Comparison of ENCODE assay signal across 14 mouse cellular contexts in the genomic region with DNA sequence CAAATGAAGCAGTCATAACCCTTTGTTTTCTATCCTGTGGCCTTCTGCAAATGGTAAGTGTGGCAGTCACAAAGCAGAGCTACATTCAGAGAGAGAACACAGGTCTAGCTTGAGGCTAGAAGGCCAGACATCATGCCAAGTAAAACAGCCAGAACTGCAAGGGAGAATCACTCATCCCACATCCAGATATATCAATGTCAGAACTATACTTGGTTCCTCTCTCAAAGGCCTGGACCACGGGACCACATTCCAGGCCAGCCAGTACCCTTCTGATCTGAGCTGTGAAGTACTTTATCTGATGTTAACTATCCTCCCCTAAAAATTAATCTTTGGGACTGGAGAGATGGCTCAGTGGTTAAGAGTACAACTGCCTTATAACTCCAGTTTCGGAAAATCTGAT. TPM values are rescaled to one million over a fixed set of nuclear protein-coding genes. Genes with fewer than 3 reads are reported as not detected.
DNase-seq lines count a peak whose midpoint lies in the region; ATAC-seq and TF ChIP-seq lines count a peak whose summit lies in the region.
"Had no signal": no experiment of that assay in that cellular context is flagged by ENCODE, and none has a peak within 500 bp of the region (broad histone marks: within the 10 kb centered on the region; RNA-seq: fewer than 3 reads in every experiment).

No protein-coding gene starts in this region.

- no peak overlapping the region for H3K9ac ChIP-seq in forebrain, embryonic 11.5 days (ENCODE audit: low read length)
- H3K9ac ChIP-seq in heart, embryonic 15.5 days = no peak overlapping the region
- H3K9ac ChIP-seq in heart, embryonic 11.5 days (ENCODE audit: low read depth, low read length) = no peak overlapping the region
- no peak overlapping the region for H3K9ac ChIP-seq in midbrain, embryonic 11.5 days (ENCODE audit: low read length)
- H3K9ac ChIP-seq in midbrain, postnatal 0 days (replicated peaks; ENCODE audit: low read length, poor library complexity, severe bottlenecking) = no peak overlapping the region
- no peak overlapping the region for H3K9ac ChIP-seq in midbrain, embryonic 15.5 days
- H3K9ac ChIP-seq: liver, embryonic 13.5 days had no signal

- peaks cover 22% of the 10 kb centered on the region for H3K4me1 ChIP-seq in forebrain, embryonic 10.5 days
- peaks cover 5% of the 10 kb centered on the region for H3K4me1 ChIP-seq in forebrain, embryonic 11.5 days (replicated peaks; ENCODE audit: control insufficient read depth, insufficient read depth, low read length)
- H3K4me1 ChIP-seq in heart, embryonic 15.5 days (replicated peaks) = peaks cover 34% of the 10 kb centered on the region
- peaks cover 3% of the 10 kb centered on the region; the same call in 1 of the 2 replicates for H3K4me1 ChIP-seq in heart, embryonic 11.5 days (ENCODE audit: control insufficient read depth, insufficient read depth, low read length)
- peaks cover 14% of the 10 kb centered on the region for H3K4me1 ChIP-seq in midbrain, embryonic 11.5 days (ENCODE audit: control insufficient read depth, insufficient read depth, low read length)
- H3K4me1 ChIP-seq in midbrain, postnatal 0 days (ENCODE audit: insufficient read depth, low read length) = peaks cover 4% of the 10 kb centered on the region; the same call in 1 of the 2 replicates
- peaks cover 21% of the 10 kb centered on the region for H3K4me1 ChIP-seq in midbrain, embryonic 15.5 days
- H3K4me1 ChIP-seq: liver, embryonic 13.5 days had no signal

- H3K27ac ChIP-seq in forebrain, embryonic 10.5 days = peak overlapping the region; percentile 86
- no peak overlapping the region for H3K27ac ChIP-seq in forebrain, embryonic 11.5 days (ENCODE audit: low read depth, low read length)
- H3K27ac ChIP-seq in heart, embryonic 15.5 days = peak overlapping the region; percentile 74
- no peak overlapping the region for H3K27ac ChIP-seq in heart, embryonic 11.5 days (ENCODE audit: low read depth, low read length)
- no peak overlapping the region for H3K27ac ChIP-seq in midbrain, embryonic 11.5 days (ENCODE audit: low read depth, low read length)
- H3K27ac ChIP-seq in midbrain, postnatal 0 days (ENCODE audit: low read depth, low read length) = no peak overlapping the region
- peak overlapping the region; percentile 78 for H3K27ac ChIP-seq in midbrain, embryonic 15.5 days
- H3K27ac ChIP-seq: liver, embryonic 13.5 days had no signal

- no peak for ATAC-seq in forebrain, embryonic 11.5 days (replicated peaks; ENCODE audit: low FRiP score)
- ATAC-seq in heart, embryonic 15.5 days (replicated peaks; ENCODE audit: insufficient number of reproducible peaks, insufficient read depth, low FRiP score, low read depth) = no peak
- ATAC-seq in heart, embryonic 11.5 days (replicated peaks; ENCODE audit: insufficient number of reproducible peaks, low FRiP score, low TSS enrichment) = no peak
- no peak for ATAC-seq in midbrain, embryonic 11.5 days (ENCODE audit: low FRiP score)
- ATAC-seq in midbrain, postnatal 0 days (ENCODE audit: low FRiP score) = no peak
- ATAC-seq in midbrain, embryonic 15.5 days (replicated peaks) = no peak
- ATAC-seq: inflammation-experienced regulatory T-cells, adult 6 months had no signal

- 81% methylated on average over 2 of the region's 2 CpGs for WGBS in forebrain, embryonic 10.5 days
- WGBS in forebrain, embryonic 11.5 days = 80% methylated on average over 2 of the region's 2 CpGs
- 67% methylated on average over 2 of the region's 2 CpGs for WGBS in heart, embryonic 15.5 days
- 72% methylated on average over 2 of the region's 2 CpGs for WGBS in heart, embryonic 11.5 days (ENCODE audit: insufficient replicate concordance)
- 74% methylated on average over 2 of the region's 2 CpGs for WGBS in midbrain, embryonic 11.5 days
- 71% methylated on average over 2 of the region's 2 CpGs for WGBS in midbrain, postnatal 0 days
- 79% methylated on average over 2 of the region's 2 CpGs for WGBS in midbrain, embryonic 15.5 days

- H3K9me3 ChIP-seq in forebrain, embryonic 10.5 days = no peaks in the 10 kb centered on the region
- H3K9me3 ChIP-seq in forebrain, embryonic 11.5 days (ENCODE audit: control insufficient read depth, low read length) = no peaks in the 10 kb centered on the region
- H3K9me3 ChIP-seq in heart, embryonic 15.5 days (replicated peaks) = no peaks in the 10 kb centered on the region
- no peaks in the 10 kb centered on the region for H3K9me3 ChIP-seq in heart, embryonic 11.5 days (replicated peaks; ENCODE audit: control insufficient read depth, low read length)
- no peaks in the 10 kb centered on the region for H3K9me3 ChIP-seq in midbrain, embryonic 11.5 days (ENCODE audit: control insufficient read depth, low read length)
- no peaks in the 10 kb centered on the region for H3K9me3 ChIP-seq in midbrain, postnatal 0 days (ENCODE audit: low read length)
- H3K9me3 ChIP-seq in midbrain, embryonic 15.5 days = no peaks in the 10 kb centered on the region
- H3K9me3 ChIP-seq: liver, embryonic 13.5 days had no signal

- H3K36me3 ChIP-seq in forebrain, embryonic 10.5 days (replicated peaks) = peaks cover 54% of the 10 kb centered on the region
- H3K36me3 ChIP-seq in forebrain, embryonic 11.5 days (ENCODE audit: control insufficient read depth, insufficient read depth, low read length) = peaks cover 6% of the 10 kb centered on the region
- H3K36me3 ChIP-seq in heart, embryonic 15.5 days = peaks cover 43% of the 10 kb centered on the region
- peaks cover 16% of the 10 kb centered on the region for H3K36me3 ChIP-seq in heart, embryonic 11.5 days (ENCODE audit: control insufficient read depth, insufficient read depth, low read length)
- H3K36me3 ChIP-seq in midbrain, embryonic 11.5 days (ENCODE audit: control insufficient read depth, insufficient read depth, low read length) = peaks cover 21% of the 10 kb centered on the region
- peaks cover 31% of the 10 kb centered on the region for H3K36me3 ChIP-seq in midbrain, postnatal 0 days (ENCODE audit: insufficient read depth, low read length)
- H3K36me3 ChIP-seq in midbrain, embryonic 15.5 days (replicated peaks) = peaks cover 16% of the 10 kb centered on the region

- H3K27me3 ChIP-seq in forebrain, embryonic 10.5 days (ENCODE audit: poor library complexity, severe bottlenecking) = no peaks in the 10 kb centered on the region
- H3K27me3 ChIP-seq in forebrain, embryonic 11.5 days (ENCODE audit: control insufficient read depth, insufficient read depth, low read length) = no peaks in the 10 kb centered on the region
- no peaks in the 10 kb centered on the region for H3K27me3 ChIP-seq in heart, embryonic 15.5 days
- no peaks in the 10 kb centered on the region for H3K27me3 ChIP-seq in heart, embryonic 11.5 days (ENCODE audit: control insufficient read depth, insufficient read depth, low read length)
- H3K27me3 ChIP-seq in midbrain, embryonic 11.5 days (ENCODE audit: control insufficient read depth, insufficient read depth, low read length) = no peaks in the 10 kb centered on the region
- H3K27me3 ChIP-seq in midbrain, postnatal 0 days (ENCODE audit: insufficient read depth, low read length) = no peaks in the 10 kb centered on the region
- H3K27me3 ChIP-seq in midbrain, embryonic 15.5 days (replicated peaks) = no peaks in the 10 kb centered on the region
- H3K27me3 ChIP-seq: liver, embryonic 13.5 days had no signal

- no peak for DNase-seq in forebrain, embryonic 10.5 days (ENCODE audit: extremely low spot score, low spot score)
- DNase-seq in forebrain, embryonic 11.5 days (ENCODE audit: low spot score) = no peak
- DNase-seq in midbrain, embryonic 11.5 days (ENCODE audit: low spot score, missing footprints) = peak; percentile 82
- DNase-seq in midbrain, postnatal 0 days (ENCODE audit: low spot score) = no peak
- no peak for DNase-seq in lung, postnatal 36 days
- DNase-seq: adrenal gland, adult 2 months; cerebellum, adult 9-11 months; gastrocnemius, postnatal 10 days; layer of hippocampus, adult 9-11 months; liver, embryonic 13.5 days had no signal

- no peak overlapping the region for H3K4me3 ChIP-seq in forebrain, embryonic 10.5 days
- no peak overlapping the region for H3K4me3 ChIP-seq in forebrain, embryonic 11.5 days (ENCODE audit: low read depth, low read length)
- H3K4me3 ChIP-seq in heart, embryonic 15.5 days = no peak overlapping the region
- no peak overlapping the region for H3K4me3 ChIP-seq in heart, embryonic 11.5 days (ENCODE audit: low read depth, low read length)
- H3K4me3 ChIP-seq in midbrain, embryonic 11.5 days (ENCODE audit: low read depth, low read length) = no peak overlapping the region
- no peak overlapping the region for H3K4me3 ChIP-seq in midbrain, postnatal 0 days (ENCODE audit: low read depth, low read length)
- no peak overlapping the region for H3K4me3 ChIP-seq in midbrain, embryonic 15.5 days
- H3K4me3 ChIP-seq: liver, embryonic 13.5 days had no signal

- H3K4me2 ChIP-seq in forebrain, embryonic 11.5 days (ENCODE audit: low read depth, low read length, severe bottlenecking) = no peak overlapping the region
- H3K4me2 ChIP-seq in heart, embryonic 15.5 days = no peak overlapping the region
- H3K4me2 ChIP-seq in heart, embryonic 11.5 days = no peak overlapping the region
- H3K4me2 ChIP-seq in midbrain, embryonic 11.5 days = no peak overlapping the region
- no peak overlapping the region for H3K4me2 ChIP-seq in midbrain, postnatal 0 days (ENCODE audit: low read depth, low read length, poor library complexity, severe bottlenecking)
- no peak overlapping the region for H3K4me2 ChIP-seq in midbrain, embryonic 15.5 days
- H3K4me2 ChIP-seq: liver, embryonic 13.5 days had no signal

- no peak for TF ChIP-seq CTCF in midbrain, postnatal 0 days (IDR thresholded peaks at IDR 0.05)

RNA-seq across cellular contexts. Expression of a gene that starts 22.2 kb away (rescaled TPM):
- polyA plus RNA-seq in forebrain, embryonic 10.5 days (2016; fragmentation: Nextera tagmentation; extraction: Ambion mirVana) = 0.82 and 1.2 TPM in 2 replicates
- 2.5 and 3.0 TPM in 2 replicates for polyA plus RNA-seq in forebrain, embryonic 11.5 days (2014; fragmentation: Nextera tagmentation; extraction: Ambion mirVana)
- 0.13 and 0.84 TPM in 2 replicates for polyA plus RNA-seq in heart, embryonic 15.5 days (2015; fragmentation: Nextera tagmentation; extraction: Ambion mirVana)
- polyA plus RNA-seq in heart, embryonic 11.5 days (2014; fragmentation: Nextera tagmentation; extraction: Ambion mirVana) = 0.58 and 0.77 TPM in 2 replicates
- 2.4 TPM in 2 replicates for polyA plus RNA-seq in midbrain, embryonic 11.5 days (2014; fragmentation: Nextera tagmentation; extraction: Ambion mirVana)
- total RNA-seq in midbrain, postnatal 0 days (2014; rRNA removed) = 59.4 and 60.6 TPM in 2 replicates
- polyA plus RNA-seq in midbrain, postnatal 0 days (2015; fragmentation: Nextera tagmentation; extraction: Ambion mirVana) = 6.1 and 7.7 TPM in 2 replicates
- polyA plus RNA-seq in midbrain, embryonic 15.5 days (2015; fragmentation: Nextera tagmentation; extraction: Ambion mirVana) = 11.1 TPM in 2 replicates

RNA-seq across cellular contexts. Expression of a gene that starts 51.3 kb away (rescaled TPM):
- polyA plus RNA-seq in forebrain, embryonic 10.5 days (2016; fragmentation: Nextera tagmentation; extraction: Ambion mirVana) = 74.0 and 76.4 TPM in 2 replicates
- polyA plus RNA-seq in forebrain, embryonic 11.5 days (2014; fragmentation: Nextera tagmentation; extraction: Ambion mirVana) = 77.1 and 82.0 TPM in 2 replicates
- polyA plus RNA-seq in heart, embryonic 15.5 days (2015; fragmentation: Nextera tagmentation; extraction: Ambion mirVana) = 128 and 143 TPM in 2 replicates
- polyA plus RNA-seq in heart, embryonic 11.5 days (2014; fragmentation: Nextera tagmentation; extraction: Ambion mirVana) = 115 and 149 TPM in 2 replicates
- 48.8 and 55.2 TPM in 2 replicates for polyA plus RNA-seq in midbrain, embryonic 11.5 days (2014; fragmentation: Nextera tagmentation; extraction: Ambion mirVana)
- total RNA-seq in midbrain, postnatal 0 days (2014; rRNA removed) = 126 and 141 TPM in 2 replicates
- 78.7 and 79.7 TPM in 2 replicates for polyA plus RNA-seq in midbrain, postnatal 0 days (2015; fragmentation: Nextera tagmentation; extraction: Ambion mirVana)
- 69.3 and 75.5 TPM in 2 replicates for polyA plus RNA-seq in midbrain, embryonic 15.5 days (2015; fragmentation: Nextera tagmentation; extraction: Ambion mirVana)

Comparison
In these comparisons a context has a peak if more than half of its experiments do, and no peak if none do; other contexts are left out.
1. H3K27ac ChIP-seq: peak in forebrain, embryonic 10.5 days (single experiment), heart, embryonic 15.5 days (single experiment) and midbrain, embryonic 15.5 days (single experiment); none in forebrain, embryonic 11.5 days (single experiment), heart, embryonic 11.5 days (single experiment), midbrain, embryonic 11.5 days (single experiment) and midbrain, postnatal 0 days (single experiment).